Mouse (Mus musculus): ENCODE measurements around the gene Supt6. TPM values are rescaled to one million over a fixed set of nuclear protein-coding genes. Genes with fewer than 3 reads are reported as not detected.

Gene Supt6
- total and polyA plus RNA-seq, 3 experiments, result 39.6 to 93.2 (median 59.8) TPM

- Histone ChIP-seq H3K9ac (ENCODE audit: control insufficient read depth, low read depth, low read length, poor library complexity, severe bottlenecking) (peak overlapping the region; percentile 89), H3K4me3 (ENCODE audit: control insufficient read depth in 1 of 2, insufficient read depth in 1 of 2, low read depth in 2 of 2, low read length in 2 of 2) (peak overlapping the region; percentile 87 to 92), H3K27me3 (ENCODE audit: control insufficient read depth in 1 of 2, insufficient read depth in 2 of 2, low read length in 2 of 2) (no peaks in the 10 kb centered on the region), H3K36me3 (ENCODE audit: control insufficient read depth in 1 of 2, insufficient read depth in 2 of 2, low read length in 2 of 2) (peaks cover 0 to 23% of the 10 kb centered on the region in 2 experiments; a peak in 2 of 4 replicates), H3K4me1 (ENCODE audit: control insufficient read depth in 1 of 2, insufficient read depth in 2 of 2, low read length in 2 of 2) (peaks cover 20 to 37% of the 10 kb centered on the region in 2 experiments), H3K27ac (ENCODE audit: control insufficient read depth, low read depth, low read length) (no peak overlapping the region), H3K79me2 (ENCODE audit: control insufficient read depth, insufficient read depth, low read length, poor library complexity) (peaks cover 13% of the 10 kb centered on the region), H3K9me3 (replicated peaks; ENCODE audit: insufficient read depth, low read length) (no peaks in the 10 kb centered on the region)
- TF ChIP-seq SMC3 (IDR thresholded peaks at IDR 0.05; ENCODE audit: low read depth, low read length), result no peak
- TF ChIP-seq KAT2A (conservative IDR thresholded peaks at IDR 0.05; ENCODE audit: low read depth, low read length), result no peak
- no peak for TF ChIP-seq USF2 (IDR thresholded peaks at IDR 0.05; ENCODE audit: borderline replicate concordance in 1 of 2, insufficient read depth in 1 of 2, low read depth in 1 of 2, low read length in 2 of 2)
- no peak for TF ChIP-seq MAFK (IDR thresholded peaks at IDR 0.05; ENCODE audit: borderline replicate concordance, low read depth, low read length)
- TF ChIP-seq POLR2AphosphoS2 (IDR thresholded peaks at IDR 0.05; ENCODE audit: low read length), result no peak
- no peak for TF ChIP-seq POLR2A (IDR thresholded peaks at IDR 0.05; ENCODE audit: control insufficient read depth in 1 of 2, insufficient read depth in 1 of 2, low read depth in 1 of 2, low read length in 2 of 2, poor library complexity in 1 of 2)
- TF ChIP-seq HCFC1 (IDR thresholded peaks at IDR 0.05; ENCODE audit: low read depth, low read length), result no peak
- TF ChIP-seq NELFE (IDR thresholded peaks at IDR 0.05; ENCODE audit: low read depth, low read length), result no peak
- no peak for TF ChIP-seq NRF1 (IDR thresholded peaks at IDR 0.05; ENCODE audit: insufficient read depth, low read depth, low read length, poor library complexity, severe bottlenecking)
- no peak for TF ChIP-seq MYB (IDR thresholded peaks at IDR 0.05; ENCODE audit: low read depth, low read length)
- TF ChIP-seq MAX (IDR thresholded peaks at IDR 0.05; ENCODE audit: low read length), result no peak
- TF ChIP-seq GABPA (IDR thresholded peaks at IDR 0.05; ENCODE audit: low read depth, low read length), result no peak
- no peak for TF ChIP-seq BHLHE40 (IDR thresholded peaks at IDR 0.05; ENCODE audit: borderline replicate concordance, low read depth, low read length)
- no peak for TF ChIP-seq TAL1 (IDR thresholded peaks at IDR 0.05; ENCODE audit: low read length)
- TF ChIP-seq E2F4 (IDR thresholded peaks at IDR 0.05; ENCODE audit: borderline replicate concordance, low read depth, low read length), result no peak
- TF ChIP-seq USF1 (IDR thresholded peaks at IDR 0.05; ENCODE audit: low read depth, low read length), result no peak
- TF ChIP-seq ZMIZ1 (IDR thresholded peaks at IDR 0.05; ENCODE audit: low read depth, low read length), result no peak
- no peak for TF ChIP-seq EP300 (IDR thresholded peaks at IDR 0.05; ENCODE audit: low read depth in 1 of 2, low read length in 2 of 2)
- DNase-seq (ENCODE audit: low read depth, low spot score), result peak; percentile 45
These were observed 81.2 kb downstream of the Supt6 start for GRCm38 (mm10) chr11:78164604-78164923.

GRCm38 (mm10) chr11:78163681-78164603, 81.8 kb downstream of the Supt6 start:
- Histone ChIP-seq H3K27ac (ENCODE audit: control insufficient read depth, low read depth, low read length) (no peak overlapping the region), H3K9me3 (replicated peaks; ENCODE audit: insufficient read depth, low read length) (no peaks in the 10 kb centered on the region), H3K4me1 (ENCODE audit: control insufficient read depth in 1 of 2, insufficient read depth in 2 of 2, low read length in 2 of 2) (peaks cover 20 to 34% of the 10 kb centered on the region in 2 experiments), H3K36me3 (ENCODE audit: control insufficient read depth in 1 of 2, insufficient read depth in 2 of 2, low read length in 2 of 2) (peaks cover 0 to 23% of the 10 kb centered on the region in 2 experiments; a peak in 2 of 4 replicates), H3K79me2 (ENCODE audit: control insufficient read depth, insufficient read depth, low read length, poor library complexity) (peaks cover 13% of the 10 kb centered on the region), H3K9ac (ENCODE audit: control insufficient read depth, low read depth, low read length, poor library complexity, severe bottlenecking) (peak overlapping the region; percentile 89), H3K4me3 (ENCODE audit: control insufficient read depth in 1 of 2, insufficient read depth in 1 of 2, low read depth in 2 of 2, low read length in 2 of 2) (peak overlapping the region; percentile 87 to 92), H3K27me3 (ENCODE audit: control insufficient read depth in 1 of 2, insufficient read depth in 2 of 2, low read length in 2 of 2) (no peaks in the 10 kb centered on the region)
- TF ChIP-seq MYC (IDR thresholded peaks at IDR 0.05; ENCODE audit: low read depth, low read length) (0 out of 2 replicates have a peak, but pooled peaks have one; percentile 18), SIN3A (IDR thresholded peaks at IDR 0.05; ENCODE audit: low read length) (no peak)
- peak; percentile 53 for DNase-seq (ENCODE audit: low read depth, low spot score)
